Mouse (Mus musculus): ENCODE measurements around the gene Hist1h3c. TPM values are rescaled to one million over a fixed set of nuclear protein-coding genes. Genes with fewer than 3 reads are reported as not detected.
"Not testable (repeated sequence)": the region's sequence is repeated elsewhere in the genome, so short reads cannot be mapped to it uniquely, and the experiment has no call there.

Hist1h3c gene
- total and polyA plus RNA-seq, 3 experiments = 2.5 TPM; not detected in 2

DNA sequence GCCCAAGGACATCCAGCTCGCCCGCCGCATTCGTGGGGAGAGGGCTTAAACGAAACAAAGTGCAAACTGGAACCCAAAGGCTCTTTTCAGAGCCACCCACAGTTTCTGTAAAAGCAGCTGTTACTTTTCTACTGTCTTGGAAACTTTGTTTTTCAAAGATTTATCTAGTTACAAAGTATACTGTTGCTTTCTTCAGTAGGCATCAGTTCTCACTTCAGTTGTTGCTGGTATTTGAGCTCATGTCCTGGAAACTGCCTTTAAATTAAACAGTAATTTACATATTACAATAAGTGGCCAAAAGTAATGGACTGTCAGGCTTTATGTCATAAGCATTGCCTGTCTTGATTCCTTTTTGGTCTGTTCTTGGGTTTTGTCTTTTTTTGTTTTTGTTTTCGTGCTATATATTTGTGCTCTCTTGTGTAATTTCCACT, 7.4 kb upstream of the Hist1h3c start:
- no peak for DNase-seq
- intact Hi-C loops (cut with DNase I) = no loop called here
- H3K9ac ChIP-seq (ENCODE audit: low read depth, low read length) = no peak overlapping the region

DNA sequence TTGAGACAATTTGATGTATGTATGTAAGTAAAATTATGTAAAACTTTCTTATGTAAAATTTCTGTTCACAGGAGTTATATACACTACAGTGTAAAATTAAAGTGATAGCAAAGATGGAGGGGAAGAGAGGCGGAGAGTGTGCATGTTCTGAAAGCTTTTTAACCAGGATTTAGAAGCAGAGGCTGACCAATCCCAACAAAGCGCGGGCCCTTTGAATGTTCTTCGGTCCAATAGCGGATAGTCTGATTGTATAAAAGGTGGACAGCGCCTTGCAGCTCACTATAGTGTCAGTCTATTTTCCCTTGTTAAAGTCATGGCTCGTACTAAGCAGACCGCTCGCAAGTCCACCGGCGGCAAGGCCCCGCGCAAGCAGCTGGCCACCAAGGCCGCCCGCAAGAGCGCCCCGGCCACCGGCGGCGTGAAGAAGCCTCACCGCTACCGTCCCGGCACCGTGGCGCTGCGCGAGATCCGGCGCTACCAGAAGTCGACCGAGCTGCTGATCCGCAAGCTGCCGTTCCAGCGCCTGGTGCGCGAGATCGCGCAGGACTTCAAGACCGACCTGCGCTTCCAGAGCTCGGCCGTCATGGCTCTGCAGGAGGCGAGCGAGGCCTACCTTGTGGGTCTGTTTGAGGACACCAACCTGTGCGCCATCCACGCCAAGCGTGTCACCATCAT, 6.8 kb upstream of the Hist1h3c start, which contains the start of gene Hist1h3b:
Gene Hist1h3b (plus strand): TSS at position 201 of the 675 bp plus-strand sequence.
- intact Hi-C loops (cut with DNase I); H3K27me3 ChIP-seq (ENCODE audit: control insufficient read depth, insufficient read depth, low read length); H3K79me2 ChIP-seq (replicated peaks; ENCODE audit: control insufficient read depth, insufficient read depth, low read length); H3K4me1 ChIP-seq (ENCODE audit: control insufficient read depth, insufficient read depth, low read length); H3K36me3 ChIP-seq (ENCODE audit: control insufficient read depth, insufficient read depth, low read length): not testable (repeated sequence)
- peak within 1 kb of the TSS; percentile 48 for H3K4me3 ChIP-seq
- DNase-seq = peak; percentile 82 to 83
- peak within 1 kb of the TSS; percentile 67 for H3K9ac ChIP-seq (ENCODE audit: low read depth, low read length)
- H3K27ac ChIP-seq = peak within 1 kb of the TSS; percentile 10; the same call in 1 of the 2 replicates
- WGBS = 6% methylated on average over 18 of the region's 47 CpGs

More for the DNA sequence above, 7.4 kb upstream of the Hist1h3c start:
- Histone ChIP-seq H3K4me1 (ENCODE audit: control insufficient read depth, insufficient read depth, low read length) (peaks cover 1% of the 10 kb centered on the region), H3K4me3 (no peak overlapping the region), H3K79me2 (replicated peaks; ENCODE audit: control insufficient read depth, insufficient read depth, low read length) (no peaks in the 10 kb centered on the region), H3K27me3 (ENCODE audit: control insufficient read depth, insufficient read depth, low read length) (no peaks in the 10 kb centered on the region), H3K36me3 (ENCODE audit: control insufficient read depth, insufficient read depth, low read length) (no peaks in the 10 kb centered on the region), H3K27ac (no peak overlapping the region)
- WGBS = 21% methylated on average over 6 of the region's 6 CpGs
- TF ChIP-seq POLR2A (IDR thresholded peaks at IDR 0.05; ENCODE audit: insufficient read depth, low read depth, low read length) (no peak), CTCF (IDR thresholded peaks at IDR 0.05) (no peak), EP300 (IDR thresholded peaks at IDR 0.05; ENCODE audit: insufficient read depth, low read depth, low read length) (no peak)

DNA sequence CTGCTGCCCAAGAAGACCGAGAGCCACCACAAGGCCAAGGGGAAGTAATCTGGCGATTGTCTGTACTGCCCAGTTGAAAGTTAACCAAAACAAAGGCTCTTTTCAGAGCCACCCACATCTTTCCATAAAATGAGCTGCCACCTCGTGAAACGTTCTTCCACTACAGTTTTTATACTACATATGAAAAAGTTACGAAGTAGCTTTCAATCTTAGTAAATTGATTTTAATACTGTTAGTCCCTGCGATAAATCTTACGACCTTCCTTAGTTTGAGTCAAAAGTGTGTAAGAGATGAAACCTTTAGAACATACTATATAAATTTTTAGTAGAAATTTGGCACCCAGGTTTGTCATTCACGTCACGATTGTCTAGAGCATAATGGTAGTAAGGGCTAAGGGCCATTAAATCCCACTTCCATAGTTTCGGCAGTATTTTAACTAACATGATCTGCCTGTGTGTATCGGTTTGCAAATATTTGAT, 6.1 kb upstream of the Hist1h3c start:
- no peak for TF ChIP-seq EP300 (IDR thresholded peaks at IDR 0.05; ENCODE audit: insufficient read depth, low read depth, low read length)
- no peak overlapping the region for H3K9ac ChIP-seq (ENCODE audit: low read depth, low read length)
- 11% methylated on average over 11 of the region's 11 CpGs for WGBS
- no peaks in the 10 kb centered on the region for H3K27me3 ChIP-seq (ENCODE audit: control insufficient read depth, insufficient read depth, low read length)
- H3K4me1 ChIP-seq (ENCODE audit: control insufficient read depth, insufficient read depth, low read length) = peaks cover 1% of the 10 kb centered on the region
- intact Hi-C loops (cut with DNase I) = no loop called here
- H3K27ac ChIP-seq = peak overlapping the region; percentile 10; the same call in 1 of the 2 replicates
- H3K4me3 ChIP-seq = no peak overlapping the region
- H3K36me3 ChIP-seq (ENCODE audit: control insufficient read depth, insufficient read depth, low read length) = no peaks in the 10 kb centered on the region
- DNase-seq = peak in 1 of 2 experiments; percentile 24
- H3K79me2 ChIP-seq (replicated peaks; ENCODE audit: control insufficient read depth, insufficient read depth, low read length) = no peaks in the 10 kb centered on the region

DNA sequence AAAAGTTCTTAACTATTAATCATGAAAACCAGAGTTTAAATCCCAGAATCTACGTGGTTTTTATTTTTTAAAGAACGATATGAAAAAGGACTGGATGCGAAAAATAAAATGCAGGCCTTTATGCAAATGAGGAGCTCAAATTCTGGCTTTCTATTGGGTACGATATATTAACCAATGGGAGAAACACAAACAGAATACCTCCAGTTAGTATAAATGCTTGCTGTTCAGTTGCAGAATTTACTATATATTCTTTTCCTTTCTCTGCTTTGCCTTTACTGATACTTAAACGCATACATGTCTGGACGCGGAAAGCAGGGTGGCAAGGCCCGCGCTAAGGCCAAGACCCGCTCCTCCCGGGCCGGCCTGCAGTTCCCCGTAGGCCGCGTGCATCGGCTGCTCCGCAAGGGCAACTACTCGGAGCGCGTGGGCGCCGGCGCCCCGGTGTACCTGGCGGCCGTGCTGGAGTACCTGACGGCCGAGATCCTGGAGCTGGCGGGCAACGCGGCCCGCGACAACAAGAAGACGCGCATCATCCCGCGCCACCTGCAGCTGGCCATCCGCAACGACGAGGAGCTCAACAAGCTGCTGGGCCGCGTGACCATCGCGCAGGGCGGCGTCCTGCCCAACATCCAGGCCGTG, 5.6 kb upstream of the Hist1h3c start, which contains the start of gene Hist1h2ab:
Gene Hist1h2ab (plus strand): TSS at position 288 of the 639 bp plus-strand sequence.
- H3K79me2 ChIP-seq (replicated peaks; ENCODE audit: control insufficient read depth, insufficient read depth, low read length); intact Hi-C loops (cut with DNase I); H3K4me1 ChIP-seq (ENCODE audit: control insufficient read depth, insufficient read depth, low read length); H3K27me3 ChIP-seq (ENCODE audit: control insufficient read depth, insufficient read depth, low read length); H3K36me3 ChIP-seq (ENCODE audit: control insufficient read depth, insufficient read depth, low read length): not testable (repeated sequence)
- peak within 1 kb of the TSS; percentile 67 for H3K9ac ChIP-seq (ENCODE audit: low read depth, low read length)
- DNase-seq = peak; percentile 58 to 66
- H3K27ac ChIP-seq = peak within 1 kb of the TSS; percentile 62
- WGBS = 5% methylated on average over 31 of the region's 47 CpGs
- H3K4me3 ChIP-seq = peak within 1 kb of the TSS; percentile 48
- TF ChIP-seq POLR2A (IDR thresholded peaks at IDR 0.05; ENCODE audit: insufficient read depth, low read depth, low read length) (peak; percentile 55; the same call in 1 of the 2 replicates), CTCF (IDR thresholded peaks at IDR 0.05) (peak; percentile 22)

DNA sequence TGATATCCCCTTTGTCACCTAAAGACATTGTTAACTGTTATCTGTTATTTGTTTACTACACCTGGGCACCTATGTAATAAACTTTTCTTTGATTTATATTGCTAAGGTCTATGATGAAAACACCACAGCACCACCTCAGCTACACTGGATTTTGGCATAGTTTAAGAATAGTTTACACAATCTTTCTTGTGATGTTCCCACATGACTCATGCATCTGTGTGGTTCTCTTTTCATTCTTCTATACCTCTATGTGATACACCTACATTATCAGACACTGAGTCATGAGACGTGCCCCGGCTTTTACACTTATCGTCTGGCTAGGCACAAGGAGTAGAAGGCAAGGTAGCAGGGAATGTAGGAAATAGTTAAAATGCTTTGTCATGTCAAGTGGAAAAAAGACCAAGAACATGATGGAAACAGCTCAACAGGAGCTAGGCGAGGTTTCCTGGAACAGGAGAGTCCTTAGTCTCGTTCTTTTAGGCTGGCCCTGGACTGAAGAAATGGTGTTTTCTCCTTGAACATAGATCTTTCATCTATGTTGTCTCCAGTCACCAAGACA, 4.2 kb upstream of the Hist1h3c start:
- H3K27ac ChIP-seq = no peak overlapping the region

More for the DNA sequence above, 4.2 kb upstream of the Hist1h3c start:
- intact Hi-C loops (cut with DNase I) = loop anchor here (5.0 kb wide), 2 partner anchors 127 to 1707 kb away; partner anchors contain the start of genes Hist1h1e, Hist1h2ag, Hist1h2be and Hist1h2bj
- H3K4me1 ChIP-seq (ENCODE audit: control insufficient read depth, insufficient read depth, low read length) = peaks cover 3% of the 10 kb centered on the region
- TF ChIP-seq POLR2A (IDR thresholded peaks at IDR 0.05; ENCODE audit: insufficient read depth, low read depth, low read length) (no peak), EP300 (IDR thresholded peaks at IDR 0.05; ENCODE audit: insufficient read depth, low read depth, low read length) (no peak), CTCF (IDR thresholded peaks at IDR 0.05) (no peak)
- H3K36me3 ChIP-seq (ENCODE audit: control insufficient read depth, insufficient read depth, low read length) = no peaks in the 10 kb centered on the region
- 85% methylated on average over 5 of the region's 5 CpGs for WGBS
- H3K79me2 ChIP-seq (replicated peaks; ENCODE audit: control insufficient read depth, insufficient read depth, low read length) = no peaks in the 10 kb centered on the region
- H3K27me3 ChIP-seq (ENCODE audit: control insufficient read depth, insufficient read depth, low read length) = no peaks in the 10 kb centered on the region
- no peak overlapping the region for H3K4me3 ChIP-seq
- DNase-seq = no peak
- no peak overlapping the region for H3K9ac ChIP-seq (ENCODE audit: low read depth, low read length)
